Mouse (Mus musculus) bone marrow, adult 2 months (tissue): ENCODE data around the gene Ccl7. TPM values are rescaled to one million over a fixed set of nuclear protein-coding genes. Genes with fewer than 3 reads are reported as not detected.

Source experiments
- H3K27ac ChIP-seq: fragments of 200-500 bp; 2 replicates; pipeline ENCODE4 v1.5.1; 2012; ENCODE audit warnings: low read depth, mild to moderate bottlenecking, control low read depth, inconsistent platforms, low read length; ENCODE audit not compliant: control insufficient read depth, poor library complexity, insufficient read depth
- H3K4me1 ChIP-seq: fragments of 200-500 bp; 2 replicates; pipeline ENCODE4 v1.6.1; 2011; ENCODE audit warnings: low read length; ENCODE audit not compliant: control insufficient read depth, insufficient read depth
- H3K4me3 ChIP-seq: fragments of 200-500 bp; replicated peaks from 2 replicates; pipeline ENCODE3; 2011; ENCODE audit warnings: mild to moderate bottlenecking, low read depth, low read length, control low read depth; ENCODE audit not compliant: control insufficient read depth
- CTCF ChIP-seq: fragments of 200-500 bp; IDR thresholded peaks from 2 replicates; pipeline ENCODE4 v1.5.1; 2011; ENCODE audit warnings: low read length, control low read depth; ENCODE audit not compliant: control insufficient read depth, insufficient read depth
- POLR2A ChIP-seq: fragments of 200-500 bp; IDR thresholded peaks from 2 replicates; pipeline ENCODE4 v1.6.1; 2011; ENCODE audit warnings: low read depth, mild to moderate bottlenecking, control low read depth, low read length, borderline replicate concordance; ENCODE audit not compliant: control insufficient read depth
- WGBS: fragments of 180-500 bp; shearing (Covaris S2); methylation state at CpG from one replicate; pipeline ENCODE4 v1.1.7; 2018; 5-methylcytosine and 5-hydroxymethylcytosine counted together
- polyA plus RNA-seq: library from polyadenylated mRNA; stranded (reverse); fragments of >200 nt; gene quantifications from 2 replicates; pipeline ENCODE4 v1.2.4, GENCODE M21; 2011; ENCODE audit warnings: low replicate concordance; ENCODE audit not compliant: missing spikeins, insufficient read depth, insufficient read length

Ccl7 gene
- polyA plus RNA-seq, 1 experiment, result 6.4 TPM

GRCm38 (mm10) chr11:82022504-82023056, 22.9 kb upstream of the Ccl7 start:
- no peak overlapping the region for H3K4me3 ChIP-seq
- H3K4me1 ChIP-seq, result peaks cover 2% of the 10 kb centered on the region; the same call in 1 of the 2 replicates
- no peak for TF ChIP-seq POLR2A
- TF ChIP-seq CTCF, result no peak
- no peak overlapping the region for H3K27ac ChIP-seq
- WGBS, result 24% methylated on average over 6 of the region's 6 CpGs

GRCm38 (mm10) chr11:82023769-82024168, 21.7 kb upstream of the Ccl7 start:
- no peak for TF ChIP-seq CTCF
- no peak for TF ChIP-seq POLR2A
- Histone ChIP-seq H3K4me3 (no peak overlapping the region), H3K4me1 (peaks cover 2% of the 10 kb centered on the region; the same call in 1 of the 2 replicates), H3K27ac (no peak overlapping the region)
- WGBS, result 29% methylated on average over 4 of the region's 4 CpGs

GRCm38 (mm10) chr11:82030171-82030570, 15.3 kb upstream of the Ccl7 start:
- Histone ChIP-seq H3K4me3 (no peak overlapping the region), H3K27ac (no peak overlapping the region), H3K4me1 (no peaks in the 10 kb centered on the region)
- 60% methylated on average over 2 of the region's 2 CpGs for WGBS
- no peak for TF ChIP-seq CTCF
- TF ChIP-seq POLR2A, result no peak

GRCm38 (mm10) chr11:82032136-82032535, 13.4 kb upstream of the Ccl7 start:
- no peak overlapping the region for H3K27ac ChIP-seq
- TF ChIP-seq CTCF (no peak), POLR2A (no peak)
- H3K4me3 ChIP-seq, result no peak overlapping the region
- H3K4me1 ChIP-seq, result no peaks in the 10 kb centered on the region

GRCm38 (mm10) chr11:82032678-82033344, 12.7 kb upstream of the Ccl7 start:
- no peak overlapping the region for H3K27ac ChIP-seq
- no peak for TF ChIP-seq POLR2A
- TF ChIP-seq CTCF, result no peak
- WGBS, result 60% methylated on average over 8 of the region's 8 CpGs
- no peak overlapping the region for H3K4me3 ChIP-seq
- no peaks in the 10 kb centered on the region for H3K4me1 ChIP-seq

- no peaks in the 10 kb centered on the region for H3K4me1 ChIP-seq
- 81% methylated on average over 7 of the region's 7 CpGs for WGBS
- no peak overlapping the region for H3K27ac ChIP-seq
- no peak overlapping the region for H3K4me3 ChIP-seq
- TF ChIP-seq CTCF (no peak), POLR2A (no peak)
Measured at GRCm38 (mm10) chr11:82034446-82034845, 11.1 kb upstream of the Ccl7 start.

- no peak for TF ChIP-seq CTCF
- peak; percentile 37; the same call in 1 of the 2 replicates for TF ChIP-seq POLR2A
- Histone ChIP-seq H3K4me1 (no peaks in the 10 kb centered on the region), H3K4me3 (no peak within 1 kb of the TSS), H3K27ac (no peak within 1 kb of the TSS)
- 21% methylated on average over 5 of the region's 5 CpGs for WGBS
Measured at GRCm38 (mm10) chr11:82035356-82035755, 10.2 kb upstream of the Ccl7 start, which contains the start of gene Ccl2. TSS of gene Ccl2 (plus strand) at chr11:82035571.

GRCm38 (mm10) chr11:82035857-82036256, 9.7 kb upstream of the Ccl7 start:
- 85% methylated on average over 2 of the region's 2 CpGs for WGBS
- TF ChIP-seq CTCF (no peak), POLR2A (no peak)
- H3K4me1 ChIP-seq, result no peaks in the 10 kb centered on the region
- no peak overlapping the region for H3K27ac ChIP-seq
- no peak overlapping the region for H3K4me3 ChIP-seq
